Mouse (Mus musculus) midbrain, embryonic 16.5 days (tissue): ENCODE data around the gene Mybpc1. TPM values are rescaled to one million over a fixed set of nuclear protein-coding genes. Genes with fewer than 3 reads are reported as not detected.
A peak's percentile ranks its signal among the peaks of the same experiment; 100 is the strongest.

Experiments used
- ATAC-seq: fragments of 200-750 bp; cut with Nextera tagmentation; 2 replicates; pipeline ENCODE4 v1.8.0; 2017; ENCODE audit warnings: moderate TSS enrichment
- H3K27ac ChIP-seq: fragments of 300-500 bp; sonication (generic); 2 replicates; pipeline ENCODE4 v1.5.1; 2014; ENCODE audit warnings: mild to moderate bottlenecking, low read length, mixed read lengths
- H3K27me3 ChIP-seq: fragments of 300-500 bp; sonication (generic); 2 replicates; pipeline ENCODE4 v1.6.1; 2014; ENCODE audit warnings: low read depth, low read length, mixed read lengths; ENCODE audit not compliant: control insufficient read depth, insufficient read depth
- H3K36me3 ChIP-seq: fragments of 300-500 bp; sonication (generic); 2 replicates; pipeline ENCODE4 v1.6.1; 2014; ENCODE audit warnings: mild to moderate bottlenecking, low read length, moderate library complexity, mixed read lengths; ENCODE audit not compliant: control insufficient read depth, insufficient read depth
- H3K4me1 ChIP-seq: fragments of 300-500 bp; sonication (generic); 2 replicates; pipeline ENCODE4 v1.6.1; 2014; ENCODE audit warnings: mild to moderate bottlenecking, low read length, mixed read lengths; ENCODE audit not compliant: control insufficient read depth, insufficient read depth
- H3K4me2 ChIP-seq: fragments of 300-500 bp; sonication (generic); 2 replicates; pipeline ENCODE4 v1.6.1; 2014; ENCODE audit warnings: mild to moderate bottlenecking, low read length, mixed read lengths
- H3K4me3 ChIP-seq: fragments of 300-500 bp; sonication (generic); 2 replicates; pipeline ENCODE4 v1.5.1; 2014; ENCODE audit warnings: low read depth, mild to moderate bottlenecking, low read length, moderate library complexity, mixed read lengths
- H3K9ac ChIP-seq: fragments of 300-500 bp; sonication (generic); 2 replicates; pipeline ENCODE4 v1.6.1; 2014; ENCODE audit warnings: low read depth, low read length, mixed read lengths
- H3K9me3 ChIP-seq: fragments of 300-500 bp; sonication (generic); replicated peaks from 2 replicates; pipeline ENCODE4 v1.6.1; 2014; ENCODE audit warnings: mild to moderate bottlenecking, low read length, mixed read lengths; ENCODE audit not compliant: control insufficient read depth, poor library complexity, severe bottlenecking
- WGBS: fragments of 180-500 bp; shearing (Covaris S2); extraction: QIAGEN DNeasy Blood & Tissue Kit; methylation state at CpG from one replicate; pipeline ENCODE4 v1.1.7; 2014; 5-methylcytosine and 5-hydroxymethylcytosine counted together
- polyA plus RNA-seq: library from polyadenylated mRNA; unstranded; fragments of >200 nt; fragmentation: Nextera tagmentation; extraction: Ambion mirVana; gene quantifications from 2 replicates; pipeline ENCODE4 v1.2.1, GENCODE M21; 2015

The Mybpc1 gene
- polyA plus RNA-seq: 1.5 and 1.9 TPM in 2 replicates

GRCm38 (mm10) chr10:88604943-88605342 lies at the start of gene Mybpc1:
Gene Mybpc1 (minus strand): TSS chr10:88605152.
- peak within 1 kb of the TSS; percentile 38 for H3K4me2 ChIP-seq
- no peaks in the 10 kb centered on the region for H3K27me3 ChIP-seq
- no peak for ATAC-seq
- WGBS: 46% methylated on average over 16 of the region's 16 CpGs
- H3K4me3 ChIP-seq: no peak within 1 kb of the TSS
- H3K27ac ChIP-seq: no peak within 1 kb of the TSS
- H3K9ac ChIP-seq: no peak within 1 kb of the TSS
- no peaks in the 10 kb centered on the region for H3K4me1 ChIP-seq
- no peaks in the 10 kb centered on the region for H3K9me3 ChIP-seq
- H3K36me3 ChIP-seq: no peaks in the 10 kb centered on the region

DNA sequence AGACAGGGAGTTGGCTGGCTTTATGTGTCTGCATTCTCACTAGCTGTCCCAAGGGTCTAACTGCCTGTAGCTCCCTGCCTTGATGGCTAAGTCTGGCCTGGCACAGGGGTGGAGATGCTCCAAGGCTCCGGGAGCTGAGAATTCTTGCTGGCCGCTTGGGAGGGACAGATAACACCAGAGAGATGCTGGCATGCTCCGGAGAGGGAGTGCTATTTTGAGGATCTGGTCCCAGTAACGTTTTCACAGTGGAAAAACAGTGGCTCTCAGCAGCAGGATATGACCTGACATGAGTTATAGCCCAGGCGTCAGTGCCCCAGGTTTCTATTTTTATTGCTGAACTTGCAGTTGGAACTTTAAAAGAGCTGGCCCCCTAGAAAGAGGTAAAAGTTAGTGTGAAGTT lies 40.5 kb upstream of the Mybpc1 start:
- no peak for ATAC-seq
- Histone ChIP-seq H3K4me2 (no peak overlapping the region), H3K27ac (no peak overlapping the region), H3K27me3 (no peaks in the 10 kb centered on the region), H3K9ac (no peak overlapping the region), H3K4me3 (no peak overlapping the region), H3K36me3 (no peaks in the 10 kb centered on the region), H3K4me1 (no peaks in the 10 kb centered on the region), H3K9me3 (no peaks in the 10 kb centered on the region)
- 77% methylated on average over 5 of the region's 5 CpGs for WGBS

GRCm38 (mm10) chr10:88631330-88631953 lies 26.5 kb upstream of the Mybpc1 start:
- H3K4me1 ChIP-seq: no peaks in the 10 kb centered on the region
- H3K4me2 ChIP-seq: no peak overlapping the region
- no peaks in the 10 kb centered on the region for H3K9me3 ChIP-seq
- H3K27ac ChIP-seq: no peak overlapping the region
- ATAC-seq: no peak
- no peak overlapping the region for H3K4me3 ChIP-seq
- 86% methylated on average over 10 of the region's 10 CpGs for WGBS
- no peak overlapping the region for H3K9ac ChIP-seq
- no peaks in the 10 kb centered on the region for H3K27me3 ChIP-seq
- no peaks in the 10 kb centered on the region for H3K36me3 ChIP-seq

GRCm38 (mm10) chr10:88630663-88631329 lies 25.8 kb upstream of the Mybpc1 start:
- no peaks in the 10 kb centered on the region for H3K9me3 ChIP-seq
- no peak overlapping the region for H3K9ac ChIP-seq
- H3K4me1 ChIP-seq: no peaks in the 10 kb centered on the region
- no peak overlapping the region for H3K4me3 ChIP-seq
- no peak overlapping the region for H3K4me2 ChIP-seq
- no peak overlapping the region for H3K27ac ChIP-seq
- 81% methylated on average over 2 of the region's 2 CpGs for WGBS
- H3K36me3 ChIP-seq: no peaks in the 10 kb centered on the region
- ATAC-seq: no peak
- H3K27me3 ChIP-seq: no peaks in the 10 kb centered on the region

DNA sequence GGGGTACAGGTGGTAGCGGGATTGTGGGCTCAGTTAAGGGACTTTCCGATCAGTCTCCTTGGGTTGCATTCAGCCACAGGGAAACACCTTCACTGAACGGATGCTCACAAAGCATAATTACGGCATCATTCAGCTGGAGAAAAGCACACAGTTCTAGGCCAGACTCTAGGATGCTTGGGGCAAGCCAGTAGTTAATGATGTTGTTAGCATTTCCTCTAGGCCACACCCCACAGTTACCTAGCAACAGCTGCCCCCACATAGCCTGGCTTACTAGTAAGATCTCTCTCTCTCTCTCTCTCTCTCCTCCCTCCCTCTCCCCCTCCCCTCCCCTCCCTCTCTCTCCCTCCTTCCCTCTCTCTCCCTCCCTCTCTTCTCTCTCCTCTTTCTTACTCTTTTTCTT lies 22.1 kb upstream of the Mybpc1 start:
- WGBS: 58% methylated on average over 4 of the region's 4 CpGs
- Histone ChIP-seq H3K36me3 (no peaks in the 10 kb centered on the region), H3K27ac (no peak overlapping the region), H3K9ac (no peak overlapping the region), H3K4me1 (no peaks in the 10 kb centered on the region), H3K4me3 (no peak overlapping the region), H3K9me3 (no peaks in the 10 kb centered on the region), H3K27me3 (no peaks in the 10 kb centered on the region), H3K4me2 (no peak overlapping the region)
- ATAC-seq: peak; percentile 84

DNA sequence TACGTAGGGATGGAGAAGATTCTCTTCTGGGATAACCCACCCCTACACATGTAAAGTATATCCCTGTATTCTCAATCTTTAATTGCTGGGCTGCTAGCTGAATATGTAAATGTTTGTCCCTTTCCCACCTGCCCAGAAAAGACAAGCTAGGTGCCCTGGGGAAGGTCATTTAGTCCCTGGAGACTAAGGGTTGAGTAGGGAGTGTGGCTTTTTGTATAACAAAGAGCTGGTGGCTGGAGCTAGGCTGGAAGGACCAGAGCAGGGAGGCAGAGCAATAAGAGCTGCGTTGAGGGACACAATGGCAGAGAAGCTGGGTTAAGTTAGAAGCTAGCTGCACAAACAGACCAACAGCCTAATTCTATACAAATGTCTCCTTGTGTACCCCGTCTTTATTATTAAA lies 21.2 kb upstream of the Mybpc1 start:
- Histone ChIP-seq H3K36me3 (no peaks in the 10 kb centered on the region), H3K4me2 (no peak overlapping the region), H3K27ac (no peak overlapping the region), H3K4me1 (no peaks in the 10 kb centered on the region), H3K9me3 (no peaks in the 10 kb centered on the region), H3K27me3 (no peaks in the 10 kb centered on the region), H3K4me3 (no peak overlapping the region), H3K9ac (no peak overlapping the region)
- WGBS: 80% methylated on average over 3 of the region's 3 CpGs
- no peak for ATAC-seq

- Histone ChIP-seq H3K27ac (no peak overlapping the region), H3K27me3 (no peaks in the 10 kb centered on the region), H3K9me3 (no peaks in the 10 kb centered on the region), H3K4me3 (no peak overlapping the region), H3K9ac (no peak overlapping the region), H3K36me3 (no peaks in the 10 kb centered on the region), H3K4me1 (no peaks in the 10 kb centered on the region), H3K4me2 (no peak overlapping the region)
- 81% methylated on average over 11 of the region's 11 CpGs for WGBS
- ATAC-seq: no peak
Measured at GRCm38 (mm10) chr10:88624300-88624699, 19.3 kb upstream of the Mybpc1 start.

DNA sequence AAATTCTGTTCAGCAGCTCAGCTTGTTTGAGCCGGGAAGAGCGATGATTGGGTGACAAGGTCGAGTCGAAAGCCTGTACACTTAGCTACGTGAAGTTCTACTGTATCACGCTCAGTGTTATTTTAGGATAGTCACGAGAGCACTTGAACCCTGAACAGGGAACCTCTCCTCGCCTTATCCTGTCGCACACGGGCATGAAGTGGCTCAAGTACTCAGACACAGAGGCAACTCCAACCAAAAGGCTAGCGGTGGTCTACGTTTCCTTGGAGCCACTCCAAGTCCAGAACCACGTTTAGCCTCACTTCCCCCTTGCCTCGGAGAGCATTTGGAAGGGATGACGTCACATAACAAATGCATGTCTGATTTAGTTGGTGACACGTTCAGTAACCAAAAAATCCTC lies 17.7 kb upstream of the Mybpc1 start:
- no peak for ATAC-seq
- H3K4me2 ChIP-seq: no peak overlapping the region
- 87% methylated on average over 16 of the region's 16 CpGs for WGBS
- no peak overlapping the region for H3K9ac ChIP-seq
- no peaks in the 10 kb centered on the region for H3K36me3 ChIP-seq
- no peaks in the 10 kb centered on the region for H3K27me3 ChIP-seq
- no peaks in the 10 kb centered on the region for H3K9me3 ChIP-seq
- no peak overlapping the region for H3K27ac ChIP-seq
- no peak overlapping the region for H3K4me3 ChIP-seq
- no peaks in the 10 kb centered on the region for H3K4me1 ChIP-seq

DNA sequence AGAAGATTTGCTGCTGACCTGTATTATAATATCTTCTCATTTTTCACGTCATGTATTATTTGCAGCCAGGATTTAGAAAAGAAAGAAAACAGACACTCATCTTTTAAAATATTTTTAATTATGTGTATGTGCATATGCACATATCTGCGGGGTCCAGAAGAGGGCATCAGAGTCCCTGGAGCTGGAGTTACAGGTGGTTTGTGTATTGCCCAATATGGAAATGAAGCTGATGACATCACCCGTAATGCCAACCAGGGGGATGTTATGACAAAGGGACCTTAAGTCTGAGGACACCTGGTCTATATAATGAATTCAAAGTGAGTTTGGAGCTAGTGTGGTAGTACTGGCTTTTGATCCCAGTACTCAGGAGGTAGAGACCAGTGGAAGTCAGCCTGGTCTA lies 15.9 kb upstream of the Mybpc1 start:
- H3K9me3 ChIP-seq: no peaks in the 10 kb centered on the region
- no peak overlapping the region for H3K4me3 ChIP-seq
- no peak for ATAC-seq
- 95% methylated on average over 3 of the region's 3 CpGs for WGBS
- no peak overlapping the region for H3K4me2 ChIP-seq
- no peaks in the 10 kb centered on the region for H3K4me1 ChIP-seq
- no peaks in the 10 kb centered on the region for H3K36me3 ChIP-seq
- H3K27me3 ChIP-seq: no peaks in the 10 kb centered on the region
- H3K9ac ChIP-seq: no peak overlapping the region
- no peak overlapping the region for H3K27ac ChIP-seq
